Mouse (Mus musculus): ENCODE results near the gene Iffo2. TPM values are rescaled to one million over a fixed set of nuclear protein-coding genes. Genes with fewer than 3 reads are reported as not detected.

Gene Iffo2
- polyA plus RNA-seq, 1 experiment from 2014 or later = 5.9 TPM

DNA sequence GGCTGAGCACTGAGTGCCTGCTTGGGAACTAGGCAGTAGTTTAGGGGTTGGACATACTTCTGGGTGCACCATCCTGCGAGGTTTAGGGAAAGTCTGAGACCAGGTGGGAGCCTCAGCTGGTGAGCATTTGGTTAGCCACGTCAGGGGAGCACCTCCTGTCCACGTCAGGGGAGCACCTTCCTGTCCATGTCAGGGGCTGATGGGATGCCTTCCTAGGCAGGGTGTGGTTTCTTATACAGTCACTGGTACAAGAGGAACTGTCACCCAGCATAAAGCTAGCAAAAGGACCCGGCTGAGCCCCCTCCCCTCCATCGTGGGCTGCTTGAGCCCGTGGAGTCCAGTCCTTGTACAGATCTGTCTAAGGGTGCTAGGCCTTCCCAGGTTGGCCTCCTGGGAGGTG lies 52.0 kb downstream of the Iffo2 start:
- WGBS = 77% methylated on average over 6 of the region's 6 CpGs
- Histone ChIP-seq H3K4me2 (no peak overlapping the region), H3K27me3 (no peaks in the 10 kb centered on the region), H3K27ac (no peak overlapping the region), H3K4me3 (replicated peaks) (no peak overlapping the region), H3K9me3 (no peaks in the 10 kb centered on the region), H3K36me3 (no peaks in the 10 kb centered on the region), H3K9ac (replicated peaks) (no peak overlapping the region), H3K4me1 (replicated peaks) (peaks cover 60% of the 10 kb centered on the region)
- ATAC-seq (ENCODE audit: insufficient number of reproducible peaks, insufficient read depth, low FRiP score, low TSS enrichment, low read depth) = no peak

GRCm38 (mm10) chr4:139582903-139583302 lies 52.6 kb downstream of the Iffo2 start:
- ATAC-seq (ENCODE audit: insufficient number of reproducible peaks, insufficient read depth, low FRiP score, low TSS enrichment, low read depth) = no peak
- no peak overlapping the region; the same call in 1 of the 2 replicates for H3K9ac ChIP-seq (replicated peaks)
- H3K36me3 ChIP-seq = no peaks in the 10 kb centered on the region
- H3K4me2 ChIP-seq = no peak overlapping the region
- peaks cover 63% of the 10 kb centered on the region for H3K4me1 ChIP-seq (replicated peaks)
- H3K4me3 ChIP-seq (replicated peaks) = no peak overlapping the region
- WGBS = 44% methylated on average over 3 of the region's 3 CpGs
- H3K9me3 ChIP-seq = no peaks in the 10 kb centered on the region
- 0 out of 2 replicates have a peak overlapping the region, but pooled peaks have one; percentile 17 for H3K27ac ChIP-seq
- H3K27me3 ChIP-seq = no peaks in the 10 kb centered on the region

- peaks cover 60% of the 10 kb centered on the region for H3K4me1 ChIP-seq (replicated peaks)
- H3K27me3 ChIP-seq = no peaks in the 10 kb centered on the region
- H3K4me2 ChIP-seq = no peak overlapping the region
- no peak overlapping the region for H3K9ac ChIP-seq (replicated peaks)
- no peak for ATAC-seq (ENCODE audit: insufficient number of reproducible peaks, insufficient read depth, low FRiP score, low TSS enrichment, low read depth)
- no peak overlapping the region for H3K4me3 ChIP-seq (replicated peaks)
- H3K36me3 ChIP-seq = no peaks in the 10 kb centered on the region
- WGBS = 87% methylated on average over 11 of the region's 11 CpGs
- H3K27ac ChIP-seq = no peak overlapping the region
- H3K9me3 ChIP-seq = no peaks in the 10 kb centered on the region
Measured at GRCm38 (mm10) chr4:139583629-139584245, 53.4 kb downstream of the Iffo2 start.

- H3K27ac ChIP-seq = 0 out of 2 replicates have a peak overlapping the region, but pooled peaks have one; percentile 7
- no peak overlapping the region for H3K4me3 ChIP-seq (replicated peaks)
- H3K4me2 ChIP-seq = no peak overlapping the region
- no peaks in the 10 kb centered on the region for H3K27me3 ChIP-seq
- no peak for ATAC-seq (ENCODE audit: insufficient number of reproducible peaks, insufficient read depth, low FRiP score, low TSS enrichment, low read depth)
- H3K9me3 ChIP-seq = no peaks in the 10 kb centered on the region
- no peak overlapping the region for H3K9ac ChIP-seq (replicated peaks)
- WGBS = 78% methylated on average over 11 of the region's 11 CpGs
- no peaks in the 10 kb centered on the region for H3K36me3 ChIP-seq
- peaks cover 55% of the 10 kb centered on the region for H3K4me1 ChIP-seq (replicated peaks)
Measured at GRCm38 (mm10) chr4:139584704-139585103, 54.4 kb downstream of the Iffo2 start.

- 87% methylated on average over 7 of the region's 7 CpGs for WGBS
- no peaks in the 10 kb centered on the region for H3K36me3 ChIP-seq
- no peak overlapping the region for H3K4me3 ChIP-seq (replicated peaks)
- no peak for ATAC-seq (ENCODE audit: insufficient number of reproducible peaks, insufficient read depth, low FRiP score, low TSS enrichment, low read depth)
- no peak overlapping the region for H3K27ac ChIP-seq
- no peak overlapping the region for H3K9ac ChIP-seq (replicated peaks)
- no peaks in the 10 kb centered on the region for H3K27me3 ChIP-seq
- peaks cover 55% of the 10 kb centered on the region for H3K4me1 ChIP-seq (replicated peaks)
- no peak overlapping the region for H3K4me2 ChIP-seq
- H3K9me3 ChIP-seq = no peaks in the 10 kb centered on the region
Measured at GRCm38 (mm10) chr4:139585713-139586112, 55.4 kb downstream of the Iffo2 start.

GRCm38 (mm10) chr4:139587370-139587769 lies 57.0 kb downstream of the Iffo2 start:
- H3K27me3 ChIP-seq = no peaks in the 10 kb centered on the region
- no peaks in the 10 kb centered on the region for H3K36me3 ChIP-seq
- no peak overlapping the region for H3K4me3 ChIP-seq (replicated peaks)
- no peak overlapping the region for H3K27ac ChIP-seq
- peaks cover 38% of the 10 kb centered on the region for H3K4me1 ChIP-seq (replicated peaks)
- WGBS = 83% methylated on average over 4 of the region's 4 CpGs
- H3K4me2 ChIP-seq = no peak overlapping the region
- H3K9ac ChIP-seq (replicated peaks) = peak overlapping the region; percentile 23; the same call in 1 of the 2 replicates
- no peak for ATAC-seq (ENCODE audit: insufficient number of reproducible peaks, insufficient read depth, low FRiP score, low TSS enrichment, low read depth)
- H3K9me3 ChIP-seq = no peaks in the 10 kb centered on the region

- Histone ChIP-seq H3K27me3 (no peaks in the 10 kb centered on the region), H3K27ac (no peak overlapping the region), H3K4me3 (replicated peaks) (no peak overlapping the region), H3K9me3 (no peaks in the 10 kb centered on the region), H3K4me2 (no peak overlapping the region), H3K4me1 (replicated peaks) (peaks cover 38% of the 10 kb centered on the region), H3K9ac (replicated peaks) (no peak overlapping the region; the same call in 1 of the 2 replicates), H3K36me3 (no peaks in the 10 kb centered on the region)
- no peak for ATAC-seq (ENCODE audit: insufficient number of reproducible peaks, insufficient read depth, low FRiP score, low TSS enrichment, low read depth)
- 65% methylated on average over 4 of the region's 4 CpGs for WGBS
Measured at GRCm38 (mm10) chr4:139587773-139588172, 57.4 kb downstream of the Iffo2 start.

GRCm38 (mm10) chr4:139589351-139590027 lies 59.1 kb downstream of the Iffo2 start:
- H3K4me2 ChIP-seq = no peak overlapping the region
- no peak overlapping the region for H3K4me3 ChIP-seq (replicated peaks)
- H3K9me3 ChIP-seq = no peaks in the 10 kb centered on the region
- peak overlapping the region; percentile 28; the same call in 1 of the 2 replicates for H3K9ac ChIP-seq (replicated peaks)
- ATAC-seq (ENCODE audit: insufficient number of reproducible peaks, insufficient read depth, low FRiP score, low TSS enrichment, low read depth) = no peak
- H3K4me1 ChIP-seq (replicated peaks) = peaks cover 44% of the 10 kb centered on the region
- no peaks in the 10 kb centered on the region for H3K36me3 ChIP-seq
- 40% methylated on average over 5 of the region's 5 CpGs for WGBS
- H3K27ac ChIP-seq = peak overlapping the region; percentile 23; the same call in 1 of the 2 replicates
- no peaks in the 10 kb centered on the region for H3K27me3 ChIP-seq

DNA sequence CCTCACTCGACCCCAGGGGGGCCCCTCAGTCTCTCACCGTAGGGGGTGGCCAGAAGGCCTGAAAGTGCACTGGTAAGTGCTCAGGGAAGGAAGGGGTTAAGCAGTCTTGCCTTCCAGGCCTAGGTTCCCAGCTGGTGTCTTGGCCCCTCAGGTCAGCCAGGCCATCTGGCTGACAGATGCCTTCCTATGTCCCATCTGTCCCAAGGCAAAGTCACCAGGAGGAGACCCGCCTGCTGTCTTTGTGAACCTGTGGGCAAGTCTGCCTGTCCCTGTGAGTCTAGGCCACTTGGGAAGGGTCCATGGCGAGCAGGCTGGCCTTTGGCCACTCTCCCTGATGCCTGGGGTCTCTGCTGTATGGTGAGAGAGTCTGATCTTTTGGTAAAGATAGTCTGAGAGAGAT lies 60.1 kb downstream of the Iffo2 start:
- no peak for ATAC-seq (ENCODE audit: insufficient number of reproducible peaks, insufficient read depth, low FRiP score, low TSS enrichment, low read depth)
- H3K4me3 ChIP-seq (replicated peaks) = no peak overlapping the region
- no peak overlapping the region for H3K9ac ChIP-seq (replicated peaks)
- no peaks in the 10 kb centered on the region for H3K9me3 ChIP-seq
- WGBS = 20% methylated on average over 4 of the region's 4 CpGs
- no peaks in the 10 kb centered on the region for H3K27me3 ChIP-seq
- H3K4me2 ChIP-seq = no peak overlapping the region
- peak overlapping the region; percentile 50; the same call in 1 of the 2 replicates for H3K27ac ChIP-seq
- peaks cover 48% of the 10 kb centered on the region for H3K4me1 ChIP-seq (replicated peaks)
- no peaks in the 10 kb centered on the region for H3K36me3 ChIP-seq

DNA sequence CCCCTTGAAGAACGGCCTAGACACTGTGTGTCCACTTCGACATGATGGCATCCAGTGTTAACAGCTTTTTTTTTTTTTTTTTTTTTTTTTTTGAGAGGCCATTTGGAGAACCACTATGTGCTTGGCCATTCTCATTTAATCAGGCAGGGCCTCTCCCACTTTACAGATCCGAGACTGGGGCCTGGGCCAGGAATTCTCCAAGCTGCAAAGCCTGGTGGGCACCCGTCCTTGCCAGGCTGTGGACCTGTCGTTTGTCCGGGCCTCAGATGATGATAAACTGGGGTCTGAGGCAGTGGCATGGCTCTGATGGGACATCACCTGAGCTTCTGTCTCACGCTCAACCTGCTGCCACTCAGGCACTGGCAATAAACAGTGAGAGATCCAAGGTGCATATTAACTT lies 62.5 kb downstream of the Iffo2 start:
- Histone ChIP-seq H3K4me2 (no peak overlapping the region), H3K9ac (replicated peaks) (no peak overlapping the region), H3K9me3 (no peaks in the 10 kb centered on the region), H3K4me1 (replicated peaks) (peaks cover 61% of the 10 kb centered on the region), H3K27me3 (no peaks in the 10 kb centered on the region), H3K4me3 (replicated peaks) (no peak overlapping the region), H3K27ac (no peak overlapping the region), H3K36me3 (no peaks in the 10 kb centered on the region)
- ATAC-seq (ENCODE audit: insufficient number of reproducible peaks, insufficient read depth, low FRiP score, low TSS enrichment, low read depth) = no peak
- WGBS = 57% methylated on average over 7 of the region's 7 CpGs

DNA sequence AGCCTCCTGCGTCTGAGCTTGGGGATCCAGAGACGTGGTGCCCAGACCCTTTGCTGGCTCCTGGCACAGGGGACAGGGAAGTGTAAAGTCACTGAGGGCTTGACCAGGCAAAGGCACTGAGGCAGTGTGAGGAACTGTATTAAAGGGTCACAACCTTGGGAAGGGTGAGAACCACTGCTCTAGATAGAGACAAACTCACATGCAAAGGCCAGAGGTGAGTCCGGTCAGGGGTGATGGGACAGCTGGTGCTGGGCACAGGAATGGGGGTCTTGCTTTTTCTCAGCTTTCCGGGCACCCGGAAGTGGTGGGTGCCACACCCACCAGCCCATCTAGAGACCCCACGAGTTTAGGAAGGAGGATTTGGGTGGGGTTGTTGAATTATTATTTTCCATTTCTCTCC lies 63.0 kb downstream of the Iffo2 start:
- no peak for ATAC-seq (ENCODE audit: insufficient number of reproducible peaks, insufficient read depth, low FRiP score, low TSS enrichment, low read depth)
- no peak overlapping the region for H3K4me2 ChIP-seq
- no peak overlapping the region for H3K4me3 ChIP-seq (replicated peaks)
- H3K9ac ChIP-seq (replicated peaks) = no peak overlapping the region
- no peaks in the 10 kb centered on the region for H3K9me3 ChIP-seq
- H3K4me1 ChIP-seq (replicated peaks) = peaks cover 65% of the 10 kb centered on the region
- H3K27me3 ChIP-seq = no peaks in the 10 kb centered on the region
- no peaks in the 10 kb centered on the region for H3K36me3 ChIP-seq
- WGBS = 67% methylated on average over 6 of the region's 6 CpGs
- no peak overlapping the region for H3K27ac ChIP-seq

Measured in limb, embryonic 12.5 days (tissue).